Mouse (Mus musculus) B cell, adult 2 months (primary cell): ENCODE measurements around the gene Gab1.

Experiments used
- DNase-seq, 2 experiments: peaks; one replicate each; pipeline ENCODE4 v3.0.0; 2022

Gab1 gene

GRCm38 (mm10) chr8:80804066-80804619 is 76.2 kb downstream of the Gab1 start:
- no peak for DNase-seq

- peak; percentile 14 to 25 for DNase-seq
These were observed 81.5 kb downstream of the Gab1 start for GRCm38 (mm10) chr8:80798778-80799177.

GRCm38 (mm10) chr8:80798198-80798777 is 82.0 kb downstream of the Gab1 start:
- DNase-seq: no peak

DNA sequence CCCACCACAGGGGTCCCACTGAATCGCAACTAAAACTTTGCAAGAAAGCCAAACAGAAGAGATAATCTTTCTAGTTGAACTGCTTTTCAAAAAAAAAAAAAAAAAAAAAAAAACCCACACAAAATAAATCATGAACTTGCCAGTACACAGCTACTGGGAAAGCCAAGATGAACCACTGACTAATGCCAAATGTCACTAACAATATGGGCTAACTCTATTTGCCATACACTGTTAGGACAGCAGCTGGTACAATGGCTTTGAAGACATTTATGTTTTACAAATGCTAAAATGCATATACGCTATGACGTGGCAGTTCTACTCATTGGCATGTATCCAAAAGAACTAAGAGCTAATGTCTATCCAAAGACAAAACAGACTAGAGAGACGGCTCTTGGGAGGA is 84.2 kb downstream of the Gab1 start:
- DNase-seq: no peak

DNA sequence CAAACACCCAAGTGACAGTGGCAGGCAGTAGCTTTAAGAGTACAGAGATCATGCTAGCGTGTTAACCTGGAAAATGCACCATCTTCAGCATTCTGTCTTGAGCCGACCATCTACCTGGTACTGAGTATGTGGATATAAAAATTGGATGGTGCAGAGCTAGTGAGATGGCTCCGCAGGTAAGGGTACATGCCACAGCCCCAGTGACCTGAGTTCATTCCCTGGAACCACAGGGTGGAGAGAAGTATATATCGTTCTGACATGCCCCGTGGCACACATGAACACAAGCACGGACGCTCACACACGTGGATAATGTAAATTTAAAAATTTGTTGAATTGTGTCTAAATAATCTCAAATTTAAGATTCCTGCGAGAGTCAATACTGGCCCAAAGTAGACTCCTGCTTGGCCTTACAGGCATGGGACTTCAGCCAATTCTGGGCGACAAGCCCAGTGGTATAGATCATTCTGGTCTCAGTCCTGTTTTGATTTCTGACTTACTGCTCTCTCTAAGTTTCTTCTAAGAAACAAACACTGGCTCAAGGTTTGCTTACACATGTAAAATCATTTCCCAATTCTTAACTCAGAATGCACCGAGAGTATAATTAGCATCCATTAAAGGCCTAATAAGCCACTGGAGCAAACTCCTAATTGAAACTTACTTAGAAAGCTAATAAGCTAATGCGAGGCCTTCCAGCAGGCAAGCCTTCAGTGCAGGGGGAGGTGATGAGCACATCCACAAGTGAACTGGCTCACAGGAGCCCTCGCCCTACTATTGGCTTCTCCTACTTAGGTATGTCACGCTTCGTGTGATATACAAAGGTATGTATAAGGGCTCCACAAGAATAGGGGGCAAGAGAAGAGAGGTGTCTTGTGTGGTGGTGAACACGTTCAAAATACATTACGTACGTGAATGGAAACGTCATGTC is 85.5 kb downstream of the Gab1 start:
- DNase-seq: no peak

DNA sequence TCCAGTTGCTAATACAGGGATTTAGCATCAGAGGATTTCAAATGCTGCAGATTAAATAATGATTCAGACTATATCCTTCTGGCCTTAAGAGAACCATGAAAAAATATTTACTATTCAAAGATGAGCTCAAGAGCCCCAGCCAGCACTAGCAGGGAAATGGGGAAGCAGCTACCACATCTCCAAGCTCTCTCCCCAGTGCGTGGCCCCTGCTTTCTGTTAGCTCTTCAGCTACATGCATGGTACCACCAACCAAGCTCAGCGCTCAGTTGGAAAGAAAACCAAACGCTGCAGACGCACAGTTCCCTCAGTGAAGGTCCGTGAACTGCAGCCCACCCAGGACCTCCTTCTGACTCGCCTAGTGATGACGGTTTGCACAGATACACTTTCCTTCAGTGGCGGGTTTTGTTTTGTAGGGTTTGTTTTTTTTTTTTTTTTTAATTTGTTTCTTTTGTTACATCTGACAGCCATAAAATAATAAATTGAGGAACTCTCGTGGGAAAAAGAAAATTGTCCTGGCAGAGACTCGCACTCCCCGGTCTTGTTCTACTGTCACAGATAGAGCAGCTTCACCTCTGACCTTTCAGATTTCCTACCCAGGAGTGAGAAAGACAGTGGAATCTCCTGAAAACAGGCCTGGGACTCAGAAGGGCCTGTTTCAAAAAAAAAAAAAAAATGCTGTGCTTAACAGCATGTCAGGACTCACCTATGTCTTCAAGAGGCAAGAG is 86.4 kb downstream of the Gab1 start:
- no peak for DNase-seq

DNA sequence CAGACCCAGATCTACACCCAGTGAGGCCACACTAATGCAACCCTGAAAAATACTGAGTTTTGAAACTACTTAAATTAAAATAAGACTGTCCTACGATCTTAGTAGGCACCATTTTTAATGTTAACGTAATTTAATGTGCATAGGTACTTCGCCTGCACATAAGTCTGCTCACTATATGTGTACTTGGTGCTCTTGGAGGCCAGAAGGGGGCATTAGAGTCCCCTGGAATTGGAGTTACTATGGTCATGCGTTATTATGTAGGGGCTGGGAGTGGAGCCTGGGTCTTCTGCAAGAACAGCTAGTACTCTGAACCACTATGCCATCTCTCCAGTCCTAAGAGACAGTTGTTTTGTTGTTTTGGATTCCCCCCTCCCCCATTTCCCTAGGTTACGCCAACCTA is 88.1 kb downstream of the Gab1 start:
- DNase-seq: no peak

DNA sequence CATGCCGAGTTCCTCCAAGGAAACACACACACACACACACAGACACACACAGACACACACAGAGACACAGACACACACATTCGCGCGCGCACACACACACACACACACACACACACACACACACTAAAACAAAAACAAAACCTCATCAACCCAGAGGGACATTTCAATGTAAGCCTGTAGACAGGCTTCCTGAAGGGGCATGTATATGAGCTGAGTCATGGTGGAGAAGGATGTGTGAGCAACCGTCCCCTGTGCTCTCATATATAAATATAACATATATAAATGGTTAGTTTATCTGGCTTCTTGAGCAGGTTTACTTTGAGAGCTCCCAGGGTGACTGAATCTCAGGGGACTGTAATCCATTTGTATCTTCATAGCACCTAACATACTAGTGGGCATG is 91.0 kb downstream of the Gab1 start:
- DNase-seq: no peak

DNA sequence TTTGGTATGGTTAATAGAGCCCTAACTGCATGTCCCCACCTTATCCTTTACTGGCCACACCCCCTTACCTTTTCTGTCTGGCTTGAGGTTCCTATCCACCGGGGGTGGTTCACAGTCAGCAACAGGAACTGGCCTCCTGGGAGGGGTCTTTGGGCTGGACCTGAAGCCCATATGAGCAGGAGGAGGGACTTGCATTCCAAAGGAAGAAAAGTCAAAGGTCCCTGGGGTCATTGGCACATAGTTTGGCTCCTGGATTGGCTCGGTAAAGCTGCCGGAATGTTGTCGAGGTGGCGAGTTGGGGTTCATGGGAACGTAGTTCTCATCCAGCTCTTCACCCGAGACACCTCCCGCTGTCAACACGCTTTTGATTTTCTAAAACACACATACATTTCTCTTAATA is 95.8 kb downstream of the Gab1 start:
- DNase-seq: no peak

DNA sequence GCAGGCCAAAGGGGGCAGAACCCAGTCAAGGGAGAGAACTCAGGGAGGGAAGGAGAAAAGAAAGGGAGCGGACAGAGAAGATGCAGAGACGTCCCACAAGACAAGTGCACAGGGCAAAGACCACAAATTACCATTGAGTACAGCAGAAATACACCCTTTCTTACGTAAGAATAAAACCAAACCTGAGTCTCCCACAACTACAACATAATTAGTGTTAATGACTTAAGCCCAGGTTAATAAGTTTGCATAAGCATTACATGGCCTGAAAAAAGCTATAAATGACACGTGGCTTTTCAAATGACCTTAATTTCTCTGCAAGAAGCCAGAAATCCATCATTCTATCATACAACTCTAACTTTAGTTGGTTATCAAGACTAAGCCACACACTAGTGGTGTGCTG is 97.0 kb downstream of the Gab1 start:
- no peak for DNase-seq

- no peak for DNase-seq
These were observed 99.0 kb downstream of the Gab1 start for GRCm38 (mm10) chr8:80781338-80781737.

GRCm38 (mm10) chr8:80780271-80780670 is 100.0 kb downstream of the Gab1 start:
- no peak for DNase-seq

DNA sequence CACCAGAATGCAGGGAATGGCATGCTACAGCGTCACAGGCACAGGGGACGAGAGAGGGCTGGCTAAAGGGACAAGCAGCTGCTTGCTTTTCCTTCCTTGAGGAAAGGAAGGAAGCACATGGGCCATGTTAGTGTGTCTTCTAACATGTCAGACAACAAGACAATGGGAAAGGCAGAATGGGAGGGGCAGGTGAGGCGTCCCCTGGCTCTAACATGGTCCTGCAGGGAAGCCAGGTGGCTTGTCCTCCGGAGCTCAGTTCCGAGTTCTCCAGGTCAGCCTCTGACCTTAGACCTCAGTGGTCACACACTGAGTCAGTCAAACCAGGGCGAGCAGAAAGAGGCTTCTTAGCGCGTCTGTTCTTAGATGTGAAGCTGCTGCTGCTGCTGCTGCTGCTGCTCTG is 103.9 kb downstream of the Gab1 start:
- no peak for DNase-seq

GRCm38 (mm10) chr8:80772732-80773460 is 107.4 kb downstream of the Gab1 start:
- no peak for DNase-seq

DNA sequence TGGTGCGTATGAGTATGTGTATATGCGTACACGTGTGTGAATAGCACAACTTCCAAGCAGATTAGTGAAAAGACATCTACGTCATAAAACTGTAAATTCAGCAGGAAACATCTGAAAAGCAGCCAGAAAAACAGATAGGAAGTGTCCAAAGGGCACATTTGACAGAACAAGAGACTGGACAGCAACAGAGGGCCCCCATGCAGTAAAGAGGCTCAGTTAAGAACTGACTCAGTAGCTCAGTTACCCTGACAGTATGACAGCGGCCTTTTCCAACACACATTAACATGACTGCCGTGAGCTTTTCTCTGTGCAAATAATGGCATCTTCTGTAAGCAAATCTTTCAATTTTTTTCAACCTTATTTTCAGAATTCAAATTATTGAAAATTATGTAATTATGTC is 111.9 kb downstream of the Gab1 start:
- no peak for DNase-seq

GRCm38 (mm10) chr8:80753017-80753715 is 127.2 kb downstream of the Gab1 start:
- DNase-seq: peak; percentile 80

DNA sequence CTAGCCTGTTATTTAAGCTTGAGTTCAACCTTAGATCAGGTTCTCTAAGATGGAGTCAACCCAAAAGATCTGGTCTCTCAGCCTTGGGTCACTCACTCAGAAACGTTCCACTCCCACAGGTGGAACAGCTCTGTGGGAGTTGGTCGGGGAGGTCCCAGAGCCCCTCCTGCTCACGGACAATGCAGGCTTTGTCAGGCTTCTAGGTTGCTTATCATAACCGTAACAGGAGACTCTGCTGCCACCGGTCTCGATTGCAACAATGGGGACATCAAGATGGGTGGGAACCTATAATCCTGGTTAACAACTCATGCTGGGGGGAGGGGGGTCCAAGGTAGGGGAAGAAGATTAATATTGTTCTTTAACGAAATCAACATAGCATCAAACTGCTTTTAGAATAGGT is 127.9 kb downstream of the Gab1 start:
- DNase-seq: no peak

DNA sequence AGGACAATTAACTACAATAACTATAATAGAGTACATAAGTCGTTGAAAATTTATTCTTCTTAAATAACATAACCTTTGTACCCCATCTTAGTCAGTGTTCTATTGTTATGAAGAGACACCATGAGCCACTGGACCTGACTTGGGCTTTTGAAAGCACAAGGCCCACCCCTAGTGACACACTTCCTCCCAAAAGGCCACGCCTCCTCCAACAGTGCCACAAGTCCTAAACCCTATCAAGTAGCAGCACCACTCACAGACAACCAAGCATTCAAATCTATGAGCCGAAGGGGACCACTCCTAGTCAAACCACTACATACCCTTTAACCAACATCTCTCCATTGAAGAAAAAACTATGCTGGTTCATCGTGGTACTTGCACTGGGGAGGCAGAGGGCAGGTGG is 131.2 kb downstream of the Gab1 start:
- DNase-seq: no peak

- no peak for DNase-seq
These were observed 140.4 kb downstream of the Gab1 start for GRCm38 (mm10) chr8:80739932-80740331.

GRCm38 (mm10) chr8:80739155-80739924 is 141.0 kb downstream of the Gab1 start, which contains the start of gene Smarca5:
TSS of gene Smarca5 (minus strand) at chr8:80739497.
- DNase-seq: peak; percentile 92
